Mouse (Mus musculus) gastrocnemius, postnatal 36 days (tissue): ENCODE results near the gene Olfr1257. TPM values are rescaled to one million over a fixed set of nuclear protein-coding genes. Genes with fewer than 3 reads are reported as not detected.
"Not testable (repeated sequence)": the region's sequence is repeated elsewhere in the genome, so short reads cannot be mapped to it uniquely, and the experiment has no call there.

ENCODE experiments used
- DNase-seq, 2 experiments: peaks; one replicate each; pipeline ENCODE4 v3.0.0; 2022
- intact Hi-C: fragments of 180-260 bp; cut with DNase I; formaldehyde crosslinking; loops from one replicate; pipeline ENCODE4 v1.15.1; 2025
- long read RNA-seq, 2 experiments: library from polyadenylated mRNA; stranded (forward); transcript quantifications; one replicate each; pipeline ENCODE4 v2.0.0; 2021
- total RNA-seq, 2 experiments: library from RNA; stranded (reverse); gene quantifications; 2 replicates each; pipeline ENCODE4 v1.2.3; 2021

Olfr1257 gene
- total RNA-seq, result not detected
- long read RNA-seq, experiment 1, result 0 reads
- long read RNA-seq, experiment 2, result 0 reads

- no peak for DNase-seq
- intact Hi-C loops, result no loop called here
These were observed at the start of gene Olfr1257 for GRCm38 (mm10) chr2:89878137-89878536. Olfr1257 (plus strand) TSS chr2:89878437.

GRCm38 (mm10) chr2:89841455-89841854 is 36.8 kb upstream of the Olfr1257 start, which contains the start of gene Olfr1256:
Olfr1256 (minus strand) TSS chr2:89841555.
- intact Hi-C loops, result no loop called here
- DNase-seq, result no peak

DNA sequence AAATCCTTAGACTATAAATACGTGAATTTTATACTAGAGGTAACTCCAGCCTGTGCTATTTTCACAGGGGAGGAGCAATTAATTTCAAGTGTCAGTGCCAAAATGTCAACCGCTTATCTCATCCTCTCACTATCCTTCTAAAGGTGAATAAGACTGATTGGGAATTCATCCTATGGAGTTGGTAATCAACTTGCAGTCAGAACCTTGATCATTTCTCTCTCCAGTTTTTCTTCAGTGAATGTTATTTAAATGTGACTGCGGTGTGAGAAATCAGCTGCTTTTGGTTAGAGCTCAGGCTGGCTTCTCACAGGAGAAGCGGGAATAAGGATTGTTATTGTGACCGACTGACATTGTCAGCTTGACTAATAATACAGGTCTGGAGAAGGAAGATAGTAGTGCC is 30.1 kb upstream of the Olfr1257 start, which contains the start of gene Olfr48:
TSS of gene Olfr48 (minus strand) at position 101 of the 400 bp plus-strand sequence.
- intact Hi-C loops, result no loop called here
- no peak for DNase-seq

GRCm38 (mm10) chr2:89849230-89849629 is 29.0 kb upstream of the Olfr1257 start:
- no peak for DNase-seq
- intact Hi-C loops, result no loop called here

DNA sequence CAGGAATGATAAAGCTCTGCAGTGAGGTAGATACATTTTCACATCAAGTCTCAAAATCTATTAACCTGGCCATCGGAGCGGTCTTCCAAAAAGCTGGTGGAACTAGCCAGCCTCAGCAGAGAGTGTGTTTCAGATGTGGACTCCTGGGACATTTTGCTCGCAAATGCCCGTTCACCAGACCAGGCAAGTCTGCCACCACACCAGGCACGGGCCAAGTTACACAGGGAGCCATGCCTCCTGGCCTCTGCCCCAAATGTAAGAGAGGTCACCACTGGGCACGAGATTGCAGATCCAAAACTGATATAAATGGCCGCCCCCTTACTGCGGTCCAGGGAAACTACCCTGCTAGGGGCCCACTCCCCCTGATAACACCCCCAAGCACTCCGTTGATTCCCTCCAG is 34.4 kb downstream of the Olfr1257 start:
- intact Hi-C loops, DNase-seq: not testable (repeated sequence)

DNA sequence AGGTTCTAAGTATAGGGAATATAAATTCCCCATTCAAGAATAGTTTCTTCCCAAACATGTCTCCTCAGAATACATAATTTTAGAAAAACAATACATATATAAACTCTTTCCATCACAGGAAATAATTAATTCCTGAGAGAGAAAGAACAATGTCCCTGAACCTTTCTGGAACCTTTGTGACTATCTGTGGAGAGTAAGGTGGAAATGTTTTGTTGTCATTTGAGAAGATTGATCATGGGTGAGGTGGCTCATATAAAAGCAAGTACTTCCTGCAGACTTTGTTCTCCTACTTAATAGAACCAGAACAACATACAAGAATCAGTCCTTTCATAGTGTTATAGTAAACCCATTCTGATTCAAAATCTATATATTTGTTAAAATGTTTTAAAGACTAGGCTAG is 48.8 kb downstream of the Olfr1257 start, which contains the start of gene Olfr1258:
TSS of gene Olfr1258 (plus strand) at position 301 of the 400 bp plus-strand sequence.
- intact Hi-C loops, result no loop called here
- no peak for DNase-seq

Other genes starting within 250 kb of the Olfr1257 start
- not detected for gene Olfr1249, start 243.5 kb upstream of the Olfr1257 start, total RNA-seq
- not detected for gene Olfr1250, start 217.0 kb upstream of the Olfr1257 start, total RNA-seq
- not detected for gene Olfr1251, start 206.5 kb upstream of the Olfr1257 start, total RNA-seq
- gene Olfr1252, start 153.4 kb upstream of the Olfr1257 start, total RNA-seq, result not detected
- gene Olfr1253, start 121.3 kb upstream of the Olfr1257 start, total RNA-seq, result not detected
- not detected for gene Olfr1254, start 84.8 kb upstream of the Olfr1257 start, total RNA-seq
- gene Olfr1255, start 66.4 kb upstream of the Olfr1257 start, total RNA-seq, result not detected
- not detected for gene Olfr1256, start 36.9 kb upstream of the Olfr1257 start, total RNA-seq
- not detected for gene Olfr48, start 30.2 kb upstream of the Olfr1257 start, total RNA-seq
- gene Olfr1258, start 48.9 kb downstream of the Olfr1257 start, total RNA-seq, result not detected
- not detected for gene Olfr1259, start 70.2 kb downstream of the Olfr1257 start, total RNA-seq
- gene Olfr1260, start 95.9 kb downstream of the Olfr1257 start, total RNA-seq, result not detected
- not detected for gene Olfr1261, start 112.8 kb downstream of the Olfr1257 start, total RNA-seq
- gene Olfr1262, start 121.7 kb downstream of the Olfr1257 start, total RNA-seq, result not detected
- gene Olfr1263, start 133.7 kb downstream of the Olfr1257 start, total RNA-seq, result not detected
- not detected for gene Olfr1264, start 147.1 kb downstream of the Olfr1257 start, total RNA-seq
- gene Olfr1265, start 156.9 kb downstream of the Olfr1257 start, total RNA-seq, result not detected
- not detected for gene Olfr140, start 185.2 kb downstream of the Olfr1257 start, total RNA-seq
- not detected for gene Olfr1269, start 243.0 kb downstream of the Olfr1257 start, total RNA-seq